Mouse (Mus musculus): ENCODE data around the gene Pkhd1. TPM values are rescaled to one million over a fixed set of nuclear protein-coding genes. Genes with fewer than 3 reads are reported as not detected.
"Not testable (repeated sequence)": the region's sequence is repeated elsewhere in the genome, so short reads cannot be mapped to it uniquely, and the experiment has no call there.

The Pkhd1 gene
- polyA plus RNA-seq, 1 experiment from 2014 or later: 0.54 TPM

DNA sequence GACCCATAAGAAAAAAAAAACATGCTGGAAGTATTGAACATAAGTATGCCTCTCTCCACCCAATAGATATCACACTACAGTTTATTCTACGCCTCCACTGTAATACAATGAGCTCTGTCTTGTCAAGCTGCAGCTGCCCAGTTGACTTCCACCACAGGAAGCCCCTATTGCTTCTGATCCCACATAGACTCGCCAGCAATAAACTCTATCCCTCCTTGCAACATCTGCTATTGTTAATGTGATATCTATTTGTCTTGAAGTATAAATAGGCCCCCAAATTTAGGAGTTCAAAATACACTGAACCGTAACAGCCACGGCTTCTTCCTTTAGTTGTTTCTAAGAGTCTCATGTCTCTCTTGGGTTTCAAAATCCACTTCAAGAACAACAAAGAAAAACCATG, 446.7 kb downstream of the Pkhd1 start:
- H3K36me3 ChIP-seq: no peaks in the 10 kb centered on the region
- H3K4me1 ChIP-seq (replicated peaks): no peaks in the 10 kb centered on the region
- H3K27ac ChIP-seq: no peak overlapping the region
- no peak overlapping the region for H3K4me2 ChIP-seq (replicated peaks)
- H3K27me3 ChIP-seq (replicated peaks): no peaks in the 10 kb centered on the region
- 72% methylated on average over 4 of the region's 4 CpGs for WGBS
- ATAC-seq: no peak
- no peak overlapping the region for H3K4me3 ChIP-seq (replicated peaks)
- no peak overlapping the region for H3K9ac ChIP-seq
- H3K9me3 ChIP-seq: no peaks in the 10 kb centered on the region

DNA sequence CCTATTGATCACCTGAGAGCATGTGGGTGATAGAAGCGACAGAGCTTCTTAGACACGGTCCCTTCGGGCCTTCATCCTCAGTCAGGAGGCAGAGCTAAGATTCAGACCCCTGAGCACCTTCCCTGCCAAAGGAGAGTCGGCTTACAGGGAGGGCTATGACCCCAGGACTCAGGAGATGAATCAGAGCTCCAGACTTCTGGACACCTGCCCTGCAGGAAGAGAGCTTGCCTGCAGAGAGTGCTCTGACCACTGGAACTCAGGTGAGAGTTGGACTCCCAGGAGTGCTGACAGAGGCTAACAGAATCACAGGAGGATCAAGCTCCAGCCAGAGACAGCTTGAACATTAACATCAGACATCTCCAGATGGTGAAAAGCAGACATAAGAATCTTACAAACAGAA, 467.2 kb downstream of the Pkhd1 start:
- H3K9me3 ChIP-seq; ATAC-seq; H3K27me3 ChIP-seq (replicated peaks); H3K36me3 ChIP-seq; H3K9ac ChIP-seq; H3K27ac ChIP-seq; H3K4me1 ChIP-seq (replicated peaks); H3K4me3 ChIP-seq (replicated peaks); H3K4me2 ChIP-seq (replicated peaks): not testable (repeated sequence)
- 81% methylated on average over 4 of the region's 4 CpGs for WGBS

DNA sequence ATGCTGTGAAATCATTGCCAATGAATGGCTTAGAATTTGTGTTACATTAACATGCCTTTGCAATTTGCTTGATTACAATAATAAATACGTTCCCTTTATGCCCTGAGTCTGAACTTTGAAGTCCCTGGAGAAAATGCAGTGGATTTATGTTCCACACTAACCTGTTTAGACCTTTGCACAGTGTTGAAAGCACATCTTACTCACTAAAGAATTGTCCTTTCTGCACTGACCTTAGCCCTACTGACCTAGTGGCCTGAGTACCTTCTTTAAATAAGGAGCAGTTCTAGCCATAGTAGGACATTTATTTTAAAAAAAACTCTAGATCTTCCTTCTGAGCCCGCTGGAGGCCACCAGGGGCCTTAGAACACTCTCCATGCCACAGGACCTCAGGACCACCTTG, 467.8 kb downstream of the Pkhd1 start:
- Histone ChIP-seq H3K27me3 (replicated peaks) (no peaks in the 10 kb centered on the region), H3K4me1 (replicated peaks) (no peaks in the 10 kb centered on the region), H3K4me2 (replicated peaks) (no peak overlapping the region), H3K36me3 (no peaks in the 10 kb centered on the region), H3K27ac (no peak overlapping the region), H3K9me3 (no peaks in the 10 kb centered on the region), H3K4me3 (replicated peaks) (no peak overlapping the region), H3K9ac (no peak overlapping the region)
- WGBS: 73% methylated on average over 2 of the region's 2 CpGs
- ATAC-seq: no peak

DNA sequence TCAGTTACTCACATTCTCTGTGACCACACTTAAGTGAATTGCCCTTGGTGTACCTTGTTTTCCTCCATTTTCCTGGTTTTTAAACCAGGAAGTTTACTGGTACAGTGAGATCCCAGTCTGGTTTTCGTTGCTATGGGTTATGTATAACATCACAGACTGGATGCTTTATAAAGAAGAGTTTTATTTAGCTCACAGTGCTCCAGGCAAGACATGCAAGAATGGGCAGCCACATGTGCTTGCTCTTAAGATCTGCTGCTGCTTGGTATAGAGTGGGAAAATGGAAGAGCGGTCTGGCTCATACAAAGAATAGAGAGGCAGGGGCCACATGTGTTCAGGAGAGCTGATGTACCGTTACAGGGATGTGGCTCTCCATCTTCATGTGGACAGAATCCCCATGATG, 481.7 kb downstream of the Pkhd1 start:
- H3K27me3 ChIP-seq (replicated peaks): no peaks in the 10 kb centered on the region
- no peaks in the 10 kb centered on the region for H3K9me3 ChIP-seq
- H3K4me2 ChIP-seq (replicated peaks): no peak overlapping the region
- H3K4me1 ChIP-seq (replicated peaks): no peaks in the 10 kb centered on the region
- no peak overlapping the region for H3K27ac ChIP-seq
- 73% methylated on average over 3 of the region's 3 CpGs for WGBS
- H3K36me3 ChIP-seq: no peaks in the 10 kb centered on the region
- H3K4me3 ChIP-seq (replicated peaks): no peak overlapping the region
- no peak for ATAC-seq
- H3K9ac ChIP-seq: no peak overlapping the region

DNA sequence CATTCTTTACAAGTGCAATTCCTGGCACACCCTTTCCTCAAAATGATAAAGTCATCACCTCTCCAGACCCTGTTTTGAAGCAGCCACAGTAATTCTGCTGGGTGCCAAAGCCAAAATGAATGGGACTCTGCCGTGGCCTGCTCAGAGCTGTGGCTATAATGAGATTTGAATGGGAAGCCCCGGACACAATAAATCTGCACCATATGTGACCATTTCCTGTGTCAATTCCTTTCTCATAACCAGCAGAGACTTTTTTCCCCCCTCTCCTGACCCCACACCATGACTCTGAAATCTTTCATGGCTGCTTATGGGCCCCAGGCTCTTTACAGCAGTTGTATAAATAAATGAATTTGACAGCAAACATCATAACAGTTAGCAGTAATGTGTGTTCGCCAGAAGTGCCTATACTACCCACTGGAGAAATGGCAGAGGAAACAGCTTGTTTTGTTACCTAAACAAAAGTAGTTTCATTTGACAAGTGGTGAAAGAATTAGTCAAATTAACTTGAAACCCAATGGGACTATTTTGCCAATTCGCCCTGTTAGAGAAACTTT, 482.7 kb downstream of the Pkhd1 start:
- H3K27me3 ChIP-seq (replicated peaks): no peaks in the 10 kb centered on the region
- H3K27ac ChIP-seq: no peak overlapping the region
- no peak for ATAC-seq
- no peak overlapping the region for H3K4me3 ChIP-seq (replicated peaks)
- WGBS: 35% methylated on average over 4 of the region's 4 CpGs
- H3K36me3 ChIP-seq: no peaks in the 10 kb centered on the region
- no peaks in the 10 kb centered on the region for H3K4me1 ChIP-seq (replicated peaks)
- no peak overlapping the region for H3K9ac ChIP-seq
- no peaks in the 10 kb centered on the region for H3K9me3 ChIP-seq
- H3K4me2 ChIP-seq (replicated peaks): no peak overlapping the region

DNA sequence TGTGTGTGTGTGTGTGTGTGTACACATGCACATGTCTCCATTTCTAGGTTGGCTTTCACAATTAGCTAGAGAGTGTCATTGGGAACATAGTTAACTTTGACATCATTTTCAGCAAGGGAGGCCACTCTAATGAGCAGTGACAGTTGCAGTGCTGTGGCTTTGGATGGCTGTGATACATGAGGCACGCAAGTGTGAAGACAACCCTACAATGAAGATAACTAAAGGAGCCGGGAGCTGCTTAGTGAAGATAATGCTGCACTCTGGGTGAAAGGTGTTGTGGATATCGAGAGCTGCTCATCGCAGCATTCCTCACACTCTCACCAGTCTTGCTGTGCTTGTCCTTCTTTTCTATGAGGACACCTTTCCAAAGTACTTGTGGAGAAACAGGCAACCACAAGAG, 484.2 kb downstream of the Pkhd1 start:
- Histone ChIP-seq H3K9me3 (no peaks in the 10 kb centered on the region), H3K36me3 (no peaks in the 10 kb centered on the region), H3K4me2 (replicated peaks) (no peak overlapping the region), H3K27ac (no peak overlapping the region), H3K27me3 (replicated peaks) (no peaks in the 10 kb centered on the region), H3K4me3 (replicated peaks) (no peak overlapping the region), H3K9ac (no peak overlapping the region), H3K4me1 (replicated peaks) (no peaks in the 10 kb centered on the region)
- ATAC-seq: no peak
- 93% methylated on average over 4 of the region's 4 CpGs for WGBS

DNA sequence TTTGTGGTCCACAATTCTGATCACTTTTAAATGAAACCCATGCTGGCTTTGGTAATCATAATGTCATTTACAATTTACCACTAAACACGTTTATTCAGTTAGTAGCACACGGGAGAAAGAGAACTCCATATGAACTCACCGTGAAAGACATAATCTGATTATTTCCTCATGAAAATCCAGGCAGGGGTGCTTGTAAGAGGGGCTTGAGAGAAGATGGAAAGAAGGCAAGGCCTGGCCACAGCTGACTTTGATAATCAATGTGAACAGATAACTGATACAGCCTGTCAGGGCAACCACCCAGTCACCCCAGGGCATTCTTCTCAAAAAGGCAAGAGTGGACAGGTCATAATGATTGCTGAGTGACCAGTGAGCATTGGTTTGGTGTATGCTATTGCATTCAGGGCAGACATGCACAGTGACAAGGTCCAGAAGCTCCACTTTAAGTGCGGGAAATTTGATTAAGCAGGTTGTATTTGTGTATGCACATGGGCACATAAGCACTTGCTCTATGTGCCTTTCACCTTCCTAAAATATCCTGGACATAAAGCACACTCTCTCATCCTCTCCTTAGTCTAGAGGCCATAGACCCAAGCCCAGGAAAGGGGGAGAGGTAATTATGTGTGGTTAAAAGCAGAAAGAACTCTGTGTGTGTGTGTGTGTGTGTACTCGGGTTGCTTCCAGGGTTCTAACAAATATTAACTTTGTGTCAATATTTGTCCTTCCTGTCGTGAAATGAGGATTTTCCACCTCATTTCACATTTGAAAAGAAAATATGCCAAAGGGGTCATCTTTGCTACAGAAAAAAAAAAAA, 485.9 kb downstream of the Pkhd1 start:
- Histone ChIP-seq H3K27ac (no peak overlapping the region), H3K4me3 (replicated peaks) (no peak overlapping the region), H3K9ac (no peak overlapping the region), H3K4me1 (replicated peaks) (no peaks in the 10 kb centered on the region), H3K9me3 (no peaks in the 10 kb centered on the region), H3K27me3 (replicated peaks) (no peaks in the 10 kb centered on the region), H3K36me3 (no peaks in the 10 kb centered on the region), H3K4me2 (replicated peaks) (no peak overlapping the region)
- ATAC-seq: peak; percentile 68; the same call in 1 of the 2 replicates
- WGBS: 52% methylated on average over 6 of the region's 6 CpGs

DNA sequence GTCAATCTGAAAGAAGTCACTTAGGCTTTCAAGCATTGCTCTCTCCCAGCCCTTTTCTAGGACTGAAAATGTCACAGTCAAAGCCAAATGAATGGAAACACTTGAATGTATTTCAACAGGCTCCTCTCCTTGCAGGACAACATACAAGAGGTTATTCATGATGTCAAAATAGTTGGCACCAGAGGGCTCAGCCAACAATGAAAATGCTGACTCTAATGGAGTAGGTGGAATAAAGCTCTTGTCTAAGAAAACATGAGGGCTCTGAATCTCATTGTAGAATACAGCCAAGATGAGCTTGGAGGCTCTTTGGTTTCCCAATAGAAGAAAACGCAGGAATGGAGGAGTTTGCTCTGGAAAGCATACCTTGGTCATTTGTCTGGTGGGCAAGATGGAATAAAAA, 500.5 kb downstream of the Pkhd1 start:
- Histone ChIP-seq H3K27ac (no peak overlapping the region), H3K4me1 (replicated peaks) (no peaks in the 10 kb centered on the region), H3K4me3 (replicated peaks) (no peak overlapping the region), H3K27me3 (replicated peaks) (no peaks in the 10 kb centered on the region), H3K9me3 (no peaks in the 10 kb centered on the region), H3K4me2 (replicated peaks) (no peak overlapping the region), H3K36me3 (no peaks in the 10 kb centered on the region), H3K9ac (no peak overlapping the region)
- no peak for ATAC-seq
- WGBS: 92% methylated on average over 1 of the region's 1 CpGs

DNA sequence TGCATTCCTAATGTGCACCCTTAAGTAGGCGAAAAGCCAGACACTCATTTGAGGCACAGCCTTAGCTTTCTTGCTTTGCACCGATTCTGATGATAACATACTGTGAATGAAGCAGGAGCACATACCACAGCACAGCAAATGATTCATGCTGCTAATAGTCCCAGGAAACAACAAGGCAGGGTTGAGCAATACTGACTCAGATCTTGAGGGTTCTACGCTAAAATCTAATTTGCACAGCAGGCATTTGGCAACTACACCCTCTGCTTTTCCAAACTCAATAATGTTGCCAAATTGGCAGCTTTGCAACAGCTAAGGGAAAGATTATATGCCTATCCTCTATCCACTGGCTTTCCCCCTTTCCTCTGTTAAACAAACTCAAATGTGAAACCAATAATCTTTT, 548.1 kb downstream of the Pkhd1 start:
- Histone ChIP-seq H3K4me2 (replicated peaks) (no peak overlapping the region), H3K9ac (no peak overlapping the region), H3K9me3 (no peaks in the 10 kb centered on the region), H3K4me3 (replicated peaks) (no peak overlapping the region), H3K27me3 (replicated peaks) (no peaks in the 10 kb centered on the region), H3K27ac (no peak overlapping the region), H3K36me3 (no peaks in the 10 kb centered on the region), H3K4me1 (replicated peaks) (no peaks in the 10 kb centered on the region)
- 71% methylated on average over 3 of the region's 3 CpGs for WGBS
- no peak for ATAC-seq

DNA sequence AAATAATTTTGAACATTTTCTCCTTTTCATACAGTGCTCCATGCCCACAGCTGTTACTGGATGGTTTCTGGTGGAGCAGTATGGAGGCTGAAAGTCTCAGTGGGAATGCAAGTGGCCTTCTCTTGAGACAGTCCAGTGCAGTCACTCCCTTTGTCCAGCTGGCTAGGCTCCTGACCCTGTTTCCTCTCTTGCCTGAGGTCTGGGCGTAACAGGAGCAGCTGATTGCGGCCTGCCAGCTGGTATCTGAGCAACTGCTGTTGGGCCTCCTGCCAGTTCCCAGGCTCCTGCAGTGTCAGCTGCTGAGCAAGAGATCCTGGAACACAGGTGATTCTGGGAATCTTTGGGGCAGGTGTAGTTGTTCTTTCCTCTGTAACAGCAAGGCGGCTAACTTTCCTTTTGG, 559.6 kb downstream of the Pkhd1 start:
- H3K36me3 ChIP-seq: no peaks in the 10 kb centered on the region
- no peak overlapping the region for H3K4me2 ChIP-seq (replicated peaks)
- H3K27me3 ChIP-seq (replicated peaks): no peaks in the 10 kb centered on the region
- H3K4me3 ChIP-seq (replicated peaks): no peak overlapping the region
- ATAC-seq: peak; percentile 53; the same call in 1 of the 2 replicates
- no peaks in the 10 kb centered on the region for H3K4me1 ChIP-seq (replicated peaks)
- H3K9ac ChIP-seq: no peak overlapping the region
- WGBS: 77% methylated on average over 3 of the region's 3 CpGs
- no peak overlapping the region for H3K27ac ChIP-seq
- H3K9me3 ChIP-seq: no peaks in the 10 kb centered on the region

DNA sequence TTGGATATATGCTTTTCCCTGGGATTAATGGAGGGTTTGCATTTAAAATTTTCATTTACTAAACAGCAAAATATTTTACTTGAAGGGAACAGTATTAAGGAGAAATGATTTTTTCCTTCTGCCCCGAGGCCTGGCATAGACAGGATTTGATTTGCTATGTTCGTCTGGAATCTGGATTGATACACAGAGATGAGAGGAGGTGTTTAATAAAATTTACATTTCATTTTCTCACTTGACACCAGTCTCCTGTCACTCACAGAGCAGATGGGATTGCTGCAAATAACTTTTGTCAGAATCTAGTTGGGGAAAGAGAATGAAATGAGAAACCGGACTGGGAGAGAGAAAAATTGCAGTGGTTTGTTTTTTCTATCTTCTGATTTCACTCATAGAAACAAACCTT, 578.5 kb downstream of the Pkhd1 start:
- H3K4me3 ChIP-seq (replicated peaks): no peak overlapping the region
- no peaks in the 10 kb centered on the region for H3K27me3 ChIP-seq (replicated peaks)
- WGBS: 77% methylated on average over 3 of the region's 3 CpGs
- H3K4me1 ChIP-seq (replicated peaks): no peaks in the 10 kb centered on the region
- no peak overlapping the region for H3K9ac ChIP-seq
- no peak for ATAC-seq
- H3K4me2 ChIP-seq (replicated peaks): no peak overlapping the region
- H3K27ac ChIP-seq: no peak overlapping the region
- H3K36me3 ChIP-seq: no peaks in the 10 kb centered on the region
- no peaks in the 10 kb centered on the region for H3K9me3 ChIP-seq

DNA sequence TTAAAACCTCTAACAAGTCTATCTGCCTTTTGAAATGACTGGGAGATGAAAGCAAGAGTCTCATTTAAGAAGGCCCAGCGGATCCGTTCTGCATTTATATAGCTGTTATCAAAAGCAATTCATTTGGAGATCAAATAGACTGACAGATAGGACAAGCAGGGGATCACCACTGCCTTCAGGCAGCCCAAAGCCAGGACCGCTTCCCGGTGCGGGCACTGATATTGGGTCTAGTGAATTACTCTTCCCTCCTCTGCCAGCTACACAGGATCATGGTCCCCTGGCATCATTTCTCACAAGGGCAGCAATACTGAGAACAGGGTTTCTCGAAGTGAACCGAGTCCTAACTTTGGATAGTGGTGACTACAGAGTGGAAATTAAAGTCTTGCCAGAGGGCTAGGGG, 582.6 kb downstream of the Pkhd1 start:
- no peak for ATAC-seq
- no peaks in the 10 kb centered on the region for H3K4me1 ChIP-seq (replicated peaks)
- WGBS: 81% methylated on average over 7 of the region's 7 CpGs
- no peak overlapping the region for H3K27ac ChIP-seq
- H3K36me3 ChIP-seq: no peaks in the 10 kb centered on the region
- no peak overlapping the region for H3K4me2 ChIP-seq (replicated peaks)
- H3K27me3 ChIP-seq (replicated peaks): no peaks in the 10 kb centered on the region
- no peaks in the 10 kb centered on the region for H3K9me3 ChIP-seq
- H3K9ac ChIP-seq: no peak overlapping the region
- H3K4me3 ChIP-seq (replicated peaks): no peak overlapping the region

Measured in intestine, embryonic 15.5 days (tissue).